Mouse (Mus musculus) brain, embryonic 18.5 days (tissue): ENCODE measurements at regions not wholly inside any gene's neighbourhood (a gene's known extent, or its start where the extent isn't known, plus 50 kb on each side); places are given as distances from the start of the nearest gene placed in this dataset.

ENCODE experiments used
- DNase-seq: peaks from one replicate; pipeline ENCODE4 v3.0.0-alpha.2; 2012; ENCODE audit warnings: low read depth, low spot score

DNA sequence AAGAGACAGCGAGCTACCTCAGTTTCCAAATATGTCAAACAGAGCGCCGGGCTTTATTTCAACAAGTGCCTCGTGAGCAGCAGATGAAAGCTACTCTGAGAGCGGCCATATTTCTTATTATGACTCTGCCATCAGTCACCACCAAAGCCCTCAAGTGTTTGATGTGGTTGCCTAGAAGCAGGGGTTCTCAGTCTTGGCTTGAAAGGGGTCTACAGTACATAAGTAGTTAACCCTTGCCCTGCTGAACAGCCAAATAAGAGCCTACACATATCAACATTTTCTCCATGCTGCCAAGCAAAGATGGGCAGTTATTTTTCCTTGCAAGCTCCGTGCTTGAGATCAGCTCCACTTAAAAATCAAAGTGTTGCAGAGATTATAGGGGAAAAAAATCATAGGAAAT, 788.8 kb downstream of the Nr2f2 start:
- no peak for DNase-seq

DNA sequence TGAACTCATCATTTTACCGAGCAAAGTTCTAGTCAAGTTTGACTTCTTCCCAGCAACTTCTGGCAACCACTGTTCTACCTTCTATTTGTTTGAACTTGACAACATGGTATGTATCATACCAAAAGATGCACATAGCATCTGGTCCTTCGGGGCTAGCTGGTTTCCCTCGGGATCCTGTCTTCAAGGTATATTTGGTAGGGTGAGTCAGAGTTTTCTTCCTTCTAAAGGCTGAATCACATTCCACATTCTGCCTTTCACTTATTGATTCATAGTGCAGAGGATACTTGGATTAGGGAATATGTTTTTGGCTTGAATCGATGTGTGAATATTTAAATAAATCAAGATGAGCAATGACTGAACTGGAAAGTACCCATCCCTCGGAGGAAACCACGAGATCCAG, 789.9 kb downstream of the Nr2f2 start:
- no peak for DNase-seq

DNA sequence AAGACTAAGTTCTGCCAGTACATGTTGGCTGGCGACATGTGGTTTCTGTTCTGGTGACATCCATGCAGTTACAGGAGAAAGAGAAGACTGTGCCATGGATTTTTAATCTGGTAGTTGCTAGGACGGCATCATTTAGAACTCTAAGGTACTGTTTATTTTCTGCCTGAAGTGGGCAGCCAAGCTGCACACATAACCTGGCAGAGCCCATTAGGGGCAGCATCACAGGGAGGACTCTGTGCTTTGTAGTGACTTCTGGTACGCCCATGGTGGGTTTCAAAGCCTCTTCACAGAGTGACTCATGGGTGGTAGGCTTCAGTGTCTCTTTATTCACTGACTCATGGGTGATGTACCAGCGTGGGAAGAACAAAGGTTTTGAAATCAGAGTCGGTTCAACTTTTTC, 792.8 kb downstream of the Nr2f2 start:
- no peak for DNase-seq

DNA sequence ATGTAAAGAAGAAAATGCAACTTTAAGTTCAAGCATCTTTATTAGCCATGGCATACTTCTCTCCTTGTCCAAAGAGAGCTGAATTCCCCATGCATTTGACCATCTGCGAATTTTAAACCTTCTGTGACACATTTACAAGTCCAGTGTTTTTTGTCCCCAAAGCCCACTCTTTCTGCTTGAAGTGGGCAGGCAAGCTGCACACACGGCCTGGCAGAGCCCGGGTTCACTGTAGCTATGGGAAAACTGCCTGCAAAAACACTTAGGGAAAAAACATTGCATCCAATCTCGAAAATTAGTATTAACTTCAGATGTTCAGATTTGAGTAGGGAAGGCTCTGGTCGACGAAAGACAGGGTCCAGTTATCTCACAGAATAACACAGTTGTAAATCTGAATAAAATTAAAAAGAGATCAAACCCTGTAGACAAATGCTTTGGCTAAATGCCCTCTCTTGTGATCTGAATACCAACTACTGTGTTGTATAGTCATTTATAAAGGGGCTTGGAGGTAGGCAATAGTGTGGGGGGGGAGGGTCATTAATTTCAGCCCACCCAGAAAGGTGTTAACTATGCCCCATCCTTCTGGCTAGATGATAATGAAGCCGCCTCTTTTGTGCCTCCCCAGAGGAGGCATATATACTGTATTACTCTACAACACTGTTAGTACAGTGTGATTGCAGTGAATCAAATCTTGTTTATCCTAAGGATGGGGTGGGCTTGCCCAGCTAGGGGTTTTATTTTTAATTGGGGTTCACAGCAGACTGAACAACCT, 793.7 kb downstream of the Nr2f2 start:
- DNase-seq: no peak

DNA sequence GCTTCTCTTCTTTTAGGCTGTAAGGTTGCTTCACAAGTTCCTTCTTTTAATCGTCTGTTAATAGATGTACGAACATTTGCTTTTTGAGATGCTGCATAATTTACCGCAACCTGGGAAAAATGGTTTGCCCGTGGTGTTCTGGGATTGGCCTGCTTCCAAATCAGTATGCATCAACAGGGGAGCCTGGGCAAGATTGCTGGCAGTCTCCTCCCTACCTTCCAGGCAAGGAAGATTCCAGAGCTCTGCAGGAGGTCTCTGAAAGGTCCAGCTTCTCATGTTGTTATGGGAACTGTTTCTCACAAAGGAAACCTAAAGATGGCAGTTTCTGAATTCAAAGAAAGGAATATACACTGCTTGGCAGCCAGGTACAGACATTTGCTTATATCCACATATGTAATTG, 799.6 kb downstream of the Nr2f2 start:
- no peak for DNase-seq

DNA sequence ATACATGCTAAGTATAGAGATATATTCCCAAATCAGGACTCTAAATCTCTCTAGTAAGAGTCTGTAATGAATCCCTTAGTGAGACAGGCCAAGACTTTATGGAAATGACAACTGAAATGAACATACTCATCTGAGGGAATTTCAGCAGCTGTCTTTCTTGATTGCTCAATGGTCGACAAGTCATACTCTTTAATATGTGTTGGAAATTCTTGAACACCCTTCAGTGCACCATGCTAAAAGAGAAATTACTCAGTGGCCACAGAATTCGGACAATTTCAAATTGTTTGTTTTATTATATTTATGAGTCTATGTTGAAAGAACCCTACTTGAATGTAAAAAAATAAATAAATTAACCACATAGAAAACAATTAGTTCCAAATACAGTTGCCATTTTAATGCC, 802.1 kb downstream of the Nr2f2 start:
- DNase-seq: no peak

DNA sequence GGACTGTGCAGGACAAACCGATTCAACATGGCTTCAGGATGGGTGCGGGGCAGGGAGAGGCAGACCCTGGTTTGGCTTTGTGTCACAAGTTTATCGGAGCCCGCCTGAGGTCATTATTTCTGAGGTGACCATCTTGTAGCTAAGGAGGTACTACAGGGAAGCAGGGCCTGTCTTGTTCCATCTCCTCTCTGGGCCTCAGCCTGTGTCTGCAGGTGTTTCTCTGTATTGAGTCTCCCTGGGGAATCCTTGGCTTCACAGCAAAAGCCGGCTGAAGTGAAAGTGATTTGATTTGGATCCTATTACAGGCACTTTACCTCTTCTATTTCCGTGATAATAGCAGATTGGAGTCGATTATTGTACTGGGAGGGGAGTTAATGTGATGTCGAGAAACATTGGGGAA, 805.7 kb upstream of the Arrdc4 start:
- DNase-seq: no peak

DNA sequence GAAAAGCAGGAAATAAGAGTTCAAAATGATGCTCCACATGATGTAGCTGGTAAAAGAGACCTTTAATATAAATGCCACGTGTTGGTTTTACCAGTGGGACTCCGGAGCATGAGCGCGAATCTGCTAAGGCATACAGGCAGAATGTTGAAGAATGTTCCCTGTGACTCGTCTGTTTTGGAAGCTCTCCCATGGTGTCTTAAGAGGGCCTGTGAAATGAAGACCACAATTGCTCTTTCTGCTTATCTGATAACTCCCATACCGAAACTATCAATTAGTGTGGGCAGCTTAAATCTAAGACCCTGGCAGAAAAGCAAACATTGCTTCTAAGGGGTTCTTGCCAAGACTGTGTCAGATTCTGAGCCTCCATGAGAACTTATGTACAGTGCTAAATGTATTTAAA, 804.9 kb upstream of the Arrdc4 start:
- DNase-seq: no peak

DNA sequence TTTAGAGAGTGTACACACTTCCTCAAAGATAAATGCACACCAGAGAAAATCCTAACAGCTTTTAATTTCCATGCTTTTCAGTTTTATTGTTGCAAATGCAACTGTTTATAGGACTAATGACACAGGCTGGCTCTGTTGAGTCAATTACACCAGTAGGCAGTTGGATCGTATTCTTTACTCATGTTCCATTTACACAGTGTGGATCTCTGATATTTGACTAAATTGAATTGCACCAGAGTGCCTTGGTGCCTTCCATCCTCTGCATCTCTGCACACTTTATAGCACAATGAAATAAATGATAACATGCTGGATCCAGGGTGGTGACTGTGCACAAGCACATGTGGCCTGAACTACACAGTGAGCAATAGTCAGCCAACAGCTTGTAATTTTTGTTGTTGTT, 787.0 kb upstream of the Arrdc4 start:
- DNase-seq: no peak

DNA sequence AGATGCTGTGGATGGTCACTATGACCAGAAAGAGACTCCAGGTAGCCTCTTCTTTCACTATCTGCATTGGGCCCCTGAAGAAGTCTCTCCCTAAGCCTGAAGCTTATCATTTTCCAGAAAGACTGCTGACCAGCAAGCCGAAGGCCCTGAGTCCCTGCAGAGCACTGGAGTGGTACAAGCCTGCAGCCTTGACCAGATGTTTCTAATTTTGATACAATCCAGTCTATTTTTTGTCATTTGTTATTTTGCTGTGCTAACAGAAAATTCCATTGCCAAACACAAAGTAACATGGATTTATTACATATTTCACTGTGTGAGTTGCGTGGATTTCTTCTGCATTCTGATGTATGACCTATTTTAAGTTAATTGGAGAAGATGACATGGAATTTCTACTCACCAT, 764.9 kb upstream of the Arrdc4 start:
- DNase-seq: no peak

DNA sequence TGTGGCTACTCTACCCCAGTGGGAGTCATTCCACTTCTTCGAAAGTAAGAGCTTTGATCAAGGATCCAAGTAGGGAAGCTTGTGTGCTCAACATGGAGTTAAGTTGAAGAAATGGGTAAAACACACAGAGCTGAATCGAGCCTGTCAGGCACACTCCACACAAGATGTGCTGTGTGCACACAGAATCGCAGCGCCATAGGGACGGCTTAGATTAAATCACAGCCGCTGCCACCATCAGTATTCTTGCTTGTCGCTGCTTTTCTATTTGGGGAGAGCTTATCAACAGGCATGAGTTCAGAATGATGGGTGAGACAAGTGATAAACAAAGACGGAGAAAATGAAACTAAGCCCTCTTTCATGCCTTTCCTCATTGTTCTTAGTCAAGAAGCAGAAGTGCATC, 761.3 kb upstream of the Arrdc4 start:
- no peak for DNase-seq

DNA sequence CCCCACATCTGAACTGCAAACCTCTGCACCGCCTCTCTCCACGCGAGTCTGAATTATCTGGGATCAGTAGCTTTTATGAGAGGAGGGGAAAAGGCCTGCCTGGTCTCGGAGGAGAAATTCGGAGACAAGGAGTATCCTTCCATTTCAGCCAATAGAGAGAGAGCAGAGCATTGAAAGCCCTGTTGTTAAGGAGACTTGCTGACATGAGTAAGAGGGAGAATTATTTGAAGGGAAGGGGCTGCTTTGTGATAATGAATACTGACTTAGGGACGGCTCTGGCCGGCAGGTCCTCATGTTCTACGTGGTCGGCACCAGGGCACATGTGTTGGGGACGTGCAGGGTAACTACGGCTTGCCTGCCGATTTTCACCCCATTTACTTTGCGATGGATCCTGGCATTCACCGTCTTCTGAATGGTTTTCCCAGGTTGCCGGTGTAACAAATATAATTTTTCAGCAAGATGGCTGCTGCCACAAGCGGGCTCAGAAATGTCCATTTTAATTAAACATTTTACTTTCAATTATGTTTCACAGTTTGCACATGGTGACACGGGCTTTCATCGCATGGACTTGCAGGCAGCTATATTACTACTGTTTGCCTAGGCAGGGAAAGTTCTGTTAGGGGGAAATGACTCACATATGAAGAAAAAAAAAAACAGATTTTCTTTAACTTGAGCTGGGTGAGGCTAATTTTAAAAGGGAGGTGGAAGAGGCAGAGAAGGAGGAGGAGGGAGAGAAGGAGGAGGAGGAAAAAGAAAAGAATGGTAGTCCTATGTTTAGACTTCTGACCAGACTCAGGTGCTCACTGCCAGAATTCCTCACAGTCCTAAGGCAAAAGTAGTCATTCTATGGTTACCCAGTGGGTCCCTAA, 744.3 kb upstream of the Arrdc4 start:
- DNase-seq: no peak

DNA sequence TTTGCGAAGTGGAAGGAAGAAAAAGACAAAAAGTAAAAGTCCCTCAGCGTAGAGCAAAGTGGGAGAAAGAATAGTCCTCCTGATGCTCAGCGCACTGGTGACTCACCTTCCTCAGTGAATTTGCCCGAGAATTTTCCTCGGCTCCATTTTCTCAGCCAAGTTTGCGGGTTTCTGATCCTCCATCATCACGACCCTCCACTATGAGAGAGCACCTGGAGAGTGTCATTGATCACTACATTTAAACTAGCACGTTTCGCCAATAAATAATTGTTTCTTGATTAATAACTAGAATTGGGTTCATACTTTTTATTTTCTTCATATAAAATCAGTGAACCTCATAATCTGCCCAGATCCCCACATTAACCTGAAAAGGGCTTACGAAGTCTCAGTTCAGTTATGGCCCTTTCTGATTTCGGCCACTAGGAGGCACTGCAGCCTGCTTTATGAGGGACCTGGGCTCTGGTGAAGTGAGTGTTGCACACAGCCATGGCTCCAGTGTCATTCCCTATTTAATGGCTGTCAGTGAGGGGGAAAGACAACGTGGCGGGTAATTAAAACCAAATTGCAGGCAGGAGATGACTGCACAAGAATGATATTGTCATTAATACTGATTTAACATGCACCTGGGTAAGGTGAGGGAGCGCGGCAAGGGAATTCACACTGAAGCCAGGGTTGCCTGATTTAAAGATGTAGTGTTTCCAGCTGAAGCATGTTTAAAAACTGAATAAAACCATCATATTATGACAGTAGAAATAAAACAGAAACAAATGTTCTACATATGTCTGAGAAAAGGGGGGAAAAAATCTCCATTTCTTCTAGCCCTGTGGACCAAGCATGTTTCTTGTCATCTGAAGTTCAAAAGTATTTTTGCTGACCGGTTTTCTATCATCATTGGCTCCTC, 741.8 kb upstream of the Arrdc4 start:
- DNase-seq: peak; percentile 50

DNA sequence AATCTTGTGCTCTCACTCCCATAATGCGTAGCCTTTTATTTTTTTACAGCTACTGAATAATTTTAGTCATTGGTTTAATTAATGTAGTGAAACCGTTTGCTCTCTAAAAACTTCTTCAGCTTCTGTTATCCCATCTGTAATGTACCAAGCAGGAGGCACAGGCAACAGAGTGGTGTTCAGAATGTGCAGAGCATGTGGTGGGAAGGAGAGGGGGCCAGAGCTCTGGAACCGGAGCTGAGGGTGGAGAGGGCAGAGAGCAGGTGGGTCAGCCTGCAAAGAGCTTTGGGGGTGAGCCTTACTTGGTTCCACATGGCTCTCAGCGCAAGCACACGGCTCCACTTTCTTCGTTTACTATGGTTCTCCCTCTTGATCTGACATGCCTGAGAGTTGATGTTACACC, 739.6 kb upstream of the Arrdc4 start:
- DNase-seq: no peak

DNA sequence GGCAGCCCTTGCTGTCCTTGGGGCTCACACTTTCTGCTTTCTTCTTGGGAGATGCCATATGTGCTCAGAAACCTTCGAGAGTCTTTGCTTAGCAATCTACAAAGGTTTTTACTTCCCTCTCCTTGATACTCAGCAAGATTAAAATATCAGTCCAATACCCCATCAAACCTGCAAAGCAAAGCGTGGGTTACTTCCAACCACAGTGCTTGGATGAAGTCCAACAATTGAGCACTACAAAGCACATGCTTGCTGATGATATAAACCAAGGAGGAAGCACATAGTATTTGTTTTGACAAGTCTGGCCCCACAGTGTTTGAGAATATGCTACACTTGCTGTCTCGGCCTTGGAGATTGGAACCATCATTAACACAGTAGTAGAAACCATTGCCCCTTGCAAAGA, 738.1 kb upstream of the Arrdc4 start:
- DNase-seq: no peak

DNA sequence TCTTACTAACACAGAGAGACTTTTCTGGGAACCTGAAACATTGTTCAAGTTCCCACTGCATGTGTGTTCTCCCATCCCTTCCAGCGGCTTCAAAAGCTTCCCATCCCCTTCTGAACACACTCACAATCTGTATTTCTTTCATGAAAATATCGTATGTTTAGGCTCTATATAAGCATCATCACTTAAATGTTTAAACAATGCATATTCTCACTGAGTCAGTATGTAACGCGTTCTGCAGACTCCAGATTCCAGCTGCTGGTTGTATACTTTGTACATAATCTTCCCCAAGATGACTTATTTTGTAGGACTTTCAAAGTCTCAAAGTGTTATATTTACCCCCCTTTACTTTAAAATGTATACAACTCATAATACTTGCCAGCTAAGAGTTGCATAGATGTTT, 735.5 kb upstream of the Arrdc4 start:
- DNase-seq: no peak
